Comparison of ENCODE assay signal across 17 mouse cellular contexts in genomic region chrX:157387025-157387424, GRCm38 (mm10). TPM values are rescaled to one million over a fixed set of nuclear protein-coding genes. Genes with fewer than 3 reads are reported as not detected.
"Had no signal": no experiment of that assay in that cellular context is flagged by ENCODE, and none has a peak within 500 bp of the region (broad histone marks: within the 10 kb centered on the region; RNA-seq: fewer than 3 reads in every experiment).

No protein-coding gene starts in this region.

- ATAC-seq: lung, postnatal 0 days; midbrain, embryonic 13.5 days had no signal

- H3K4me3 ChIP-seq: limb, embryonic 13.5 days; midbrain, embryonic 13.5 days; neural tube, embryonic 12.5 days had no signal

- H3K9ac ChIP-seq: limb, embryonic 13.5 days; liver, embryonic 14.5 days; midbrain, embryonic 13.5 days; neural tube, embryonic 12.5 days had no signal

- H3K9me3 ChIP-seq: limb, embryonic 13.5 days; midbrain, embryonic 13.5 days; neural tube, embryonic 12.5 days had no signal

- DNase-seq: kidney, adult 9 months; kidney, postnatal 36 days; layer of hippocampus, adult 9-11 months; layer of hippocampus, postnatal 36 days; lung, adult 18-20 months; lung, postnatal 36 days; right cerebral cortex, adult 18-20 months; right cerebral cortex, postnatal 25 days; thymus, postnatal 36 days had no signal

- H3K4me1 ChIP-seq: limb, embryonic 13.5 days; midbrain, embryonic 13.5 days; neural tube, embryonic 12.5 days had no signal

- H3K4me2 ChIP-seq: limb, embryonic 13.5 days; midbrain, embryonic 13.5 days; neural tube, embryonic 12.5 days had no signal

- H3K36me3 ChIP-seq: limb, embryonic 13.5 days; midbrain, embryonic 13.5 days; neural tube, embryonic 12.5 days had no signal

- H3K27me3 ChIP-seq: limb, embryonic 13.5 days; midbrain, embryonic 13.5 days; neural tube, embryonic 12.5 days had no signal

- H3K27ac ChIP-seq: kidney, postnatal 0 days; limb, embryonic 13.5 days; liver, embryonic 14.5 days; midbrain, embryonic 13.5 days; neural tube, embryonic 12.5 days had no signal

RNA-seq across cellular contexts. Expression of gene Phex, which starts 28.1 kb away (rescaled TPM):
- polyA plus RNA-seq: liver, adult 2 months; small intestine, adult 2 months had no signal
